Mouse (Mus musculus): ENCODE results near the gene Kcnc3. TPM values are rescaled to one million over a fixed set of nuclear protein-coding genes. Genes with fewer than 3 reads are reported as not detected.

Kcnc3 gene
- polyA plus RNA-seq, 1 experiment from 2014 or later: 0.13 TPM

DNA sequence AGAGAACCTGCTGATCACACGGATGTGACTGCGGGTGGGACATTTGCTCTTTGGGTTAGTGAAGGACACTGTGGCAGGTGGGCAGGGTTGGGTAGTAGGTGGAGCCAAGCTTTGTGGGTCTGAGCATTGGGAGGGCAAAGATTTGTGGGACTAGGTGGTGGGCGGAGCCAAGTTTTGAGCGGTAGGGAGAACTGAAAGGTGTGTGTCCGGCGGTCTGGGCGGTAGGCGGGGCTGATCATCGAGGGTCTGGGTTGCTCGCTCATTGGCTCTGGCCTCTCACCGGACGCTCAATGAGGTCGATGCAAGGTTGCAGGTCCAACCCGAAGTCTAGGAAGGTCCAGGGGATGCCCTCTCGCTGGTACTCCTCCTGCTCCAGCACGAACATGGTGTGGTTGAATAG lies 48.2 kb downstream of the Kcnc3 start:
- Histone ChIP-seq H3K4me1 (no peaks in the 10 kb centered on the region), H3K4me2 (peak overlapping the region; percentile 13; the same call in 1 of the 2 replicates), H3K36me3 (no peaks in the 10 kb centered on the region), H3K9me3 (replicated peaks) (no peaks in the 10 kb centered on the region), H3K9ac (no peak overlapping the region), H3K27me3 (replicated peaks) (peaks cover 79% of the 10 kb centered on the region), H3K27ac (no peak overlapping the region), H3K4me3 (no peak overlapping the region)
- 0 out of 2 replicates have a peak, but pooled peaks have one; percentile 21 for ATAC-seq
- 3% methylated on average over 16 of the region's 16 CpGs for WGBS (ENCODE audit: insufficient replicate concordance)

DNA sequence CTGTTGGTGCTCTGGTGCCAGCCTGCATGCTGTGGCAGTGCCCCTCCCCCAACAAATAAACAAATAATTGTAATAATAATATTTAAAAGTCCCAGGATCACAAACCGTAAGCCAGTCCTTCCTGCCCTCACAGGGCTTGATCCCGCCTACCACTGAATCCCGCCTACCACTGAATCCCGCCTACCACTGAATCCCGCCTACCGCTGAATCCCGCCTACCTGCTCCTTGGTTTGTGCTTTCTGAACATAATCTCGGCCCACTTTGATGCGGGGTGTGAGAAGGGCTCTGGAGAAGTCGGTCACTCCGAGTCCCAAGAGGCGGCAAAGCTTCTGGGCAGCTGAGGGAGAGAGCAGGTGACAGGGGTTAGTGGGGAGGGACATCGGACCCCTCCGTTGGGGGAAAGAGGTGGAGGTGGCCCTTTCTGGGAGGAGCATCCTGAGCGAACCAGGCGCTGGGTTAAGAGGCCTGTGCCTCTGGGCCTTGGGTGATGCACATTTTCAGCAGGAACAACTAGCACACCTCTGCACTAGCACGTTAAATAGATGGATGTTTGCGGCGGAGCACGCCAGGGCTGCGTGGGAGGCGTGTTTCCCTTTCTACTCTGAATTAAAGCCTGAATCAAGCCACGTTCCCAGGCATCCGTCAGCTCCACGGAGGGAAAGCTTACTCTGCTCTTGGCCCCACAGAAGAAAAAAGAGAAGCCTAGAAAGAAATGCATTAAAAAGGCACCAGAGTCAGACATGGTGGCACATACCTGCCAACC lies 50.6 kb downstream of the Kcnc3 start:
- Histone ChIP-seq H3K9ac (no peak overlapping the region), H3K4me1 (no peaks in the 10 kb centered on the region), H3K9me3 (replicated peaks) (no peaks in the 10 kb centered on the region), H3K4me3 (0 out of 2 replicates have a peak overlapping the region, but pooled peaks have one; percentile 12), H3K27ac (no peak overlapping the region), H3K27me3 (replicated peaks) (peaks cover 89% of the 10 kb centered on the region), H3K36me3 (no peaks in the 10 kb centered on the region), H3K4me2 (peak overlapping the region; percentile 30)
- WGBS (ENCODE audit: insufficient replicate concordance): 17% methylated on average over 25 of the region's 25 CpGs
- ATAC-seq: no peak

DNA sequence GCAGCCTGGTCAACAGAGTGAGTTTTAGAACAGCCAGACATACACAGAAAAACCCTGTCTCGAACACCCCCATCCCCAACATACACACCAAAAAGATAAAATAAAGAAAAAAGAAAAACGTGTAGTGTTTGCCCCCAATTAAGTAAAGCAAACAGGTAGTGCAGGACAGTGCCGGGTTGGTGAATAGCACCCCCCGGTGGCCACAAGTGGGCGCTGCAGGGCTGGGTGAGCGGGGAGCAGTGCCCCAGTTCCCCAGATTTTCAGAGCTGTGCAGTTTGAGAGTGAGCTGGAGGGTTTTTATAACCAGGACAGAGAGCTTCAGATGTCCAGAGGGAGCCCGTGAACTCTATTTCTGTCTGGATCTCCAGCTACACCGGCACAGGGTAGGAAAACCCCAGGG lies 51.4 kb downstream of the Kcnc3 start:
- Histone ChIP-seq H3K4me2 (no peak overlapping the region), H3K27me3 (replicated peaks) (peaks cover 93% of the 10 kb centered on the region), H3K9ac (no peak overlapping the region), H3K9me3 (replicated peaks) (no peaks in the 10 kb centered on the region), H3K36me3 (no peaks in the 10 kb centered on the region), H3K4me3 (no peak overlapping the region), H3K4me1 (no peaks in the 10 kb centered on the region), H3K27ac (no peak overlapping the region)
- no peak for ATAC-seq
- WGBS (ENCODE audit: insufficient replicate concordance): 18% methylated on average over 8 of the region's 8 CpGs

DNA sequence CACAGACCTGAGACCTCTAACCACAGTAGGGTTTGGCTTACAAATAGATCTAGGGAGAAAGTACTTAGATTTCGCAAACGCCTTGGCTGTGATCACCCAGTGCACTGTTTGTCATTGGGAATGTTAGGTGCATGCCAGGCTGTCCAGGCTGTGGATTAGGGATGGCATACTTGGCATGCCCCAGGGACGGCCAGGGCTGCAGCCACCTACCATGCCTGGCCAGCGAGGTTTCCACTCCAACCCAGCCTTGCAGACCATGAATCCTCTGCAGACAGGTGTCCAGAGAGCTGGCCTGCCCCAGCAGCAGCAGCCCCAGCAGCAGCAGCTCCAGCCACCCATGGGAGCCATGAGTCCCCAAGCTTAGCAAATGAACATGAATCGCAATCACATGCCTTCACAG lies 54.8 kb downstream of the Kcnc3 start:
- no peak overlapping the region for H3K27ac ChIP-seq
- H3K4me2 ChIP-seq: no peak overlapping the region
- WGBS (ENCODE audit: insufficient replicate concordance): 56% methylated on average over 5 of the region's 5 CpGs
- H3K9ac ChIP-seq: no peak overlapping the region
- H3K36me3 ChIP-seq: no peaks in the 10 kb centered on the region
- no peak overlapping the region for H3K4me3 ChIP-seq
- no peaks in the 10 kb centered on the region for H3K4me1 ChIP-seq
- H3K27me3 ChIP-seq (replicated peaks): peaks cover 62% of the 10 kb centered on the region
- no peaks in the 10 kb centered on the region for H3K9me3 ChIP-seq (replicated peaks)
- no peak for ATAC-seq

DNA sequence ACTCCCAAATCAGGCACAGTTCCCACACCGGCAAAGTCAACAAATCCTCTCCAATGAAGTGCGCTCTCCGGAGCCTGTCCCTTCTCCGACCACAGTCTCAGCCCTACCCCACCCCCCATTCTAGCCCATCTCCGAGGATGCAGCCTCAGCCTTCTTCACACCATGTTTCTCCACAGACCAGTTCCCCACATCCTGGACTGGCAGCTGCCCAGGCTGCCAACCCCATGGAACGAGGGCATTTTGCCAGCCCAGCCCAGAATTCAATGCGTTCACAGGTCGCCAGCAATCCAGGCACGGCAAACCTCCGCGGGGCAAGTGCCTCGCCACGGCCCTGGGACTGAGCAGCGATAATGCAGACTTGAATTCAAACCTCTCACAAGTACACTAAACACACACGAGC lies 55.5 kb downstream of the Kcnc3 start:
- Histone ChIP-seq H3K27me3 (replicated peaks) (peaks cover 55% of the 10 kb centered on the region), H3K9me3 (replicated peaks) (no peaks in the 10 kb centered on the region), H3K9ac (no peak overlapping the region), H3K36me3 (no peaks in the 10 kb centered on the region), H3K4me2 (no peak overlapping the region), H3K27ac (no peak overlapping the region), H3K4me1 (no peaks in the 10 kb centered on the region), H3K4me3 (no peak overlapping the region)
- no peak for ATAC-seq
- 22% methylated on average over 15 of the region's 15 CpGs for WGBS (ENCODE audit: insufficient replicate concordance)

DNA sequence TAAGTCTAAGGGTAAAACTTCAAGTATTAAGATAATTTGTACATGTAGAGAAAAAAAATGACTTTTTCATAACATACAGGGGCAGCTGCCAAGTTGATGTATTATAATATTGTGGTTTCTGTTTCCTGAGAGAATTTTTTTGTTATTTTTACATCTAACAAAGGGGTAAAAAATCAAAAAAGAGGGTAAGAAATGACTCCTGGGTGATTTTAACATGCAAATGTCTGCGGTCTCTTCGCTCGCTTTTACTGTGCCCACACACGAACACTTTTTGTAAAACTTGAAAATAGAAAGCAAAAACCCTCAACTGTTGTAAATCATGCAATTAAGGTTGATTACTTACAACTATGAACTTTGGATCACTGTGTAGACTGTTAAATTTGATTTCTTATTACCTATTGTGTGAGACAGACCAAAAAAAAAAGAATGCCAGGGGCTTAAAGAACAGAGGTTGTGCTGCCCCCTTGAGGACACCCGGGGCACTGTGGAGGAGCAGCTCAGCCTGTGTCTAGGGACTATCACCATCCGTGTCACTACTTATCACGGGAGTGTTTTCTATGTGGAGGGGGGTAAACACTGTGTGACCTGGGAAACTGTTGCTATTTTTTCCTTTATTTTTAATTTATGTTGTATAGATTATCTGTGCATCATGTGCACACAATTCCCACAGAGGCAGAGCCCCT lies 56.7 kb downstream of the Kcnc3 start:
- ATAC-seq: no peak
- no peaks in the 10 kb centered on the region for H3K9me3 ChIP-seq (replicated peaks)
- H3K27ac ChIP-seq: no peak overlapping the region
- H3K4me3 ChIP-seq: no peak overlapping the region
- H3K9ac ChIP-seq: no peak overlapping the region
- H3K36me3 ChIP-seq: no peaks in the 10 kb centered on the region
- peaks cover 43% of the 10 kb centered on the region for H3K27me3 ChIP-seq (replicated peaks)
- no peaks in the 10 kb centered on the region for H3K4me1 ChIP-seq
- H3K4me2 ChIP-seq: no peak overlapping the region
- WGBS (ENCODE audit: insufficient replicate concordance): 49% methylated on average over 7 of the region's 7 CpGs

DNA sequence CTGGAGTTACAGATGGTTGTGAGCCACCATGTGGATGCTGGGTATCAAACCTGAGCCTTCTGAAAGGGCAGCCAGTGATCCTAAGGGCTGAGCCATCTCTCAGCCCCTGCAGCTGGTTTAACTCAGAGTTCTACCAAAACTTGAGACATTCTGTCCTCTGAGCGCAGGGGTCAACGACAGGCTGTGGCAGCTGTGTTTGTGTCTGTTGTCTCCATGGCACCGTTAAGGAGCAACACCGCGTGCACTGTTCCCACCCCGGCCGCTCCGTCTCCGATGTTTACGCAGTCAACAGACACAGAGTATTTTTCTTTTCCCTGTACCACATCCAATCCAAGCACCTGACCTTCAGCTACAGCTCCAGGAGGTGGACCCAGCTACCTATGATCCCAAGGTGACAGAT lies 57.3 kb downstream of the Kcnc3 start:
- Histone ChIP-seq H3K4me3 (no peak overlapping the region), H3K9ac (no peak overlapping the region), H3K27me3 (replicated peaks) (peaks cover 38% of the 10 kb centered on the region), H3K36me3 (no peaks in the 10 kb centered on the region), H3K9me3 (replicated peaks) (no peaks in the 10 kb centered on the region), H3K4me1 (no peaks in the 10 kb centered on the region), H3K4me2 (no peak overlapping the region), H3K27ac (no peak overlapping the region)
- 73% methylated on average over 10 of the region's 10 CpGs for WGBS (ENCODE audit: insufficient replicate concordance)
- ATAC-seq: no peak

DNA sequence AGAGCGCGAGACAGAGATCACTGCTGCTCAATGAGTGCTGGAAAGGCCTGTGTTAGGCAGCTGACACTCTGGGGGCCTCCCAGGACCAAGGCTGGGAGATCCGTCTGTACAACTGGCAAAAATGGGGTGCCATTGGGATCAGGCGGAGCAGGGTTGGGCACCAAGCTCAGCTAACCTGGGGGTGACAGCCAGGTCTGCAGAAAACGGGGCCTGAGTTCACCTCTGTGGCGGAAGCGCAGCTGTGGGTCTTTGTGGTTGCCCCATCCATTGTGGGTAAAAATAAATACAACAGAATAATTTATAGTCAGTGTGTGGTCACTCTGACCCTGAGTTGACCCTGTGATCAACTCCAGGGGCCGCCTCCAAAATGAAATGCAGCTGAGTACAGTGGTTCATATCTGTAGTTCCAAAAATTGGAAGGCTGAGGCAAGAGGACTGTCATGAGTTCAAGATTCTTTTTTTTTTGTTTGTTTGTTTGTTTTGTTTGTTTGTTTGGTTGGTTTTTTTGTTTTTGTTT lies 58.7 kb downstream of the Kcnc3 start:
- Histone ChIP-seq H3K36me3 (no peaks in the 10 kb centered on the region), H3K27ac (no peak overlapping the region), H3K4me3 (no peak overlapping the region), H3K4me1 (no peaks in the 10 kb centered on the region), H3K4me2 (no peak overlapping the region), H3K9ac (no peak overlapping the region), H3K27me3 (replicated peaks) (peaks cover 24% of the 10 kb centered on the region), H3K9me3 (replicated peaks) (no peaks in the 10 kb centered on the region)
- ATAC-seq: no peak
- 59% methylated on average over 8 of the region's 8 CpGs for WGBS (ENCODE audit: insufficient replicate concordance)

DNA sequence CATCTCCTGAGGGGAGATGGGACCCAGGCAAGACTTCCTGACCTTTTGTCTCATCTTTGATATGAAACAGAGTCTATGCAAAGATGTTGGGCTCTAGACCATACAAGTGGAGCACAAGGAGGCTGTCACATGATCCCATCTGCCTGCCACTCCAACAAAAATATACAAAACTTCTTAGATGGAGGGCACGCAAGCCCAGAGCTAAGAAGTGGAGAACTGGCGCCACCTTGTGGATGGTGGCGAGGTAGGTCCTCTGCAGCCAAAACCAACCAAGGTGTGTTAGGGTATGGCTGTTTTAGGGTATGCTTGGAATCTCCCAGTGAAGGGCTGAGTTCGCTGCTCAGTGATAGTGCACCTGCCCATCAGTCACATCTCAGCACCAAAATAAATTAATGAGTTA lies 59.5 kb downstream of the Kcnc3 start:
- Histone ChIP-seq H3K4me1 (no peaks in the 10 kb centered on the region), H3K4me2 (no peak overlapping the region), H3K9ac (no peak overlapping the region), H3K27ac (no peak overlapping the region), H3K36me3 (no peaks in the 10 kb centered on the region), H3K27me3 (replicated peaks) (peaks cover 15% of the 10 kb centered on the region), H3K9me3 (replicated peaks) (no peaks in the 10 kb centered on the region), H3K4me3 (no peak overlapping the region)
- WGBS (ENCODE audit: insufficient replicate concordance): 8% methylated on average over 4 of the region's 4 CpGs
- no peak for ATAC-seq

DNA sequence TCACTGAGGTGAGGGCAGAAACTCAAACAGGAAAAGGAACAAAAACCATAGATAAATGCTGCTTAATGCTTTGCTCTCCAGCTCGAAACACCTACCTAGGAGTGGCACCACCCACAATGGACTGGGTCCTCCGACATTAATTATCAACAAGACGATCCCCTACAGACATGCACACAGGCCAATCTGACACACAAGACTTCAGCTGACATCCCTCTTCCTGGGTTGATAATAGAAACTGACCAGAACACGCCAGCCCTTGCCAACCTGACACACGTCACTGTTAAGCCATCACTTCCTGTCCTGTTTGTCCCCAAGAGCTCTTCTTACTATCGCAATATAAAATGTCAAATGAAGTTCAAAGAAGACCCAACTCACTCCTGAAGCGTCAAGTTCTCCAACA lies 61.0 kb downstream of the Kcnc3 start:
- H3K4me1 ChIP-seq: no peaks in the 10 kb centered on the region
- 45% methylated on average over 7 of the region's 7 CpGs for WGBS (ENCODE audit: insufficient replicate concordance)
- no peak overlapping the region for H3K4me3 ChIP-seq
- H3K27ac ChIP-seq: no peak overlapping the region
- H3K36me3 ChIP-seq: no peaks in the 10 kb centered on the region
- ATAC-seq: no peak
- no peak overlapping the region for H3K4me2 ChIP-seq
- H3K9me3 ChIP-seq (replicated peaks): no peaks in the 10 kb centered on the region
- no peak overlapping the region for H3K9ac ChIP-seq
- peaks cover 5% of the 10 kb centered on the region for H3K27me3 ChIP-seq (replicated peaks)

DNA sequence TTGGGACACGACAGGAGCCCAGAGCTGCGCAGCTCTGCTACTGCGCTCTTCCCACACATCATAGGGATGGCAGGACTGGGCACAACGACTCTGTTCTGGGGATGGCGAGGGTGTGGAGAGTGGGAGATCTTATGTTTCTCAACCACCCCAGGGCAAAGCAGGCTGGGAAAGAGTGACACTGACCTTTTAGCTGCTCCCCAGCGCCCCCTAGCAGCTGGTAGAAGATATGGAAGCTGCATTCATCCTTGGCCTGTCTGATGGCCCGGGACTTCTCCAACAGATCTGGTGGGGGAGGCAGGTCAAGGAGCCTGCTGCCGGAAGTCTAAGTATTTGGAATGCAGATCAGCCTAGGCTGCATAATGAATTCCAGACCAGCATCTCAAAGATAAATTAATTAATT lies 63.3 kb downstream of the Kcnc3 start:
- no peaks in the 10 kb centered on the region for H3K36me3 ChIP-seq
- no peaks in the 10 kb centered on the region for H3K9me3 ChIP-seq (replicated peaks)
- no peaks in the 10 kb centered on the region for H3K4me1 ChIP-seq
- H3K4me3 ChIP-seq: no peak overlapping the region
- H3K4me2 ChIP-seq: no peak overlapping the region
- ATAC-seq: no peak
- WGBS (ENCODE audit: insufficient replicate concordance): 39% methylated on average over 8 of the region's 8 CpGs
- no peak overlapping the region for H3K27ac ChIP-seq
- H3K9ac ChIP-seq: no peak overlapping the region
- 0 out of 2 replicates have a peak, but pooled peaks cover 8% of the 10 kb centered on the region for H3K27me3 ChIP-seq (replicated peaks)
